Mouse (Mus musculus) kidney, adult 2 months (tissue): ENCODE data around the gene Siglec1.

Experiments
- CTCF ChIP-seq: fragments of 200-500 bp; conservative IDR thresholded peaks from 2 replicates; pipeline ENCODE4 v1.5.1; 2011; ENCODE audit warnings: low read depth, mild to moderate bottlenecking, control low read depth, low read length, moderate library complexity, mixed read lengths; ENCODE audit not compliant: insufficient read depth, insufficient read length
- POLR2A ChIP-seq: fragments of 200-500 bp; IDR thresholded peaks from one replicate; pipeline ENCODE4 v1.6.1; 2011; ENCODE audit warnings: low read depth, low read length, control low read depth

DNA sequence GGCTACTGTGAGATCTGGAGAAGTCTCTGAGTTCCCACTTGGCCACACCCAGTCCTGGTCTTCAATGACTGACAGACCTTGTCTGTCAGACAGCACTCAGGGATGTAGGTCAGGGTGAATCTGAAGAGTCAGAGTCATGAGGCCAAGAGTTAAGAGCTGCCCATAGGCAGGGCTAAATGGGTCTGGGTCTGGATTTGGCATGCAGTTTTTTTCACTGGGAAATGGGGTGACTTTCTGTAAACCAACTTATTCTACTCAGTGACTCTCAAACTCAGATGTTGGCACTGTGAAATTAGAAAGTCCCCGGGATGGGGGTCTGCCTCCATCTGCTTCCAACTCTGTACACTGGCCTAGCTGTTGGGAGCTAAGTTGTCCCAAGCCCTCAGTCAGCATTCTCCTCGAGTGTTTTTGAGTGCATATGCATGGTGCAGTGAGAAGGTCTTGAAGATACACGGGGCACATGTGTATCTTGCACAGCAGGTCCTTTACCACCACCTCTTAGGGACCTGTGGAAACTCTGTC, 42.1 kb upstream of the Siglec1 start:
- TF ChIP-seq POLR2A (no peak), CTCF (no peak)
